Mouse (Mus musculus): ENCODE data around the gene Slit2.

The Slit2 gene

GRCm38 (mm10) chr5:47982941-47983701, at the start of gene Slit2:
Gene Slit2, plus strand, starts transcription at chr5:47983138.
- DNase-seq (ENCODE audit: low spot score): peak; percentile 22

- no peak for DNase-seq (ENCODE audit: low spot score)
Observed at GRCm38 (mm10) chr5:47938586-47939372, 44.2 kb upstream of the Slit2 start.

GRCm38 (mm10) chr5:47956451-47956850, 26.5 kb upstream of the Slit2 start:
- no peak for DNase-seq (ENCODE audit: low spot score)

- no peak for DNase-seq (ENCODE audit: low spot score)
Observed at GRCm38 (mm10) chr5:47975795-47976194, 7.1 kb upstream of the Slit2 start.

- DNase-seq (ENCODE audit: low spot score): peak; percentile 76
Observed at GRCm38 (mm10) chr5:47979371-47979770, 3.6 kb upstream of the Slit2 start.

GRCm38 (mm10) chr5:47980459-47980858, 2.5 kb upstream of the Slit2 start:
- peak; percentile 29 for DNase-seq (ENCODE audit: low spot score)

- DNase-seq (ENCODE audit: low spot score): no peak
Observed at GRCm38 (mm10) chr5:47981951-47982350, 987 bp upstream of the Slit2 start.

- peak; percentile 21 for DNase-seq (ENCODE audit: low spot score)
Observed at GRCm38 (mm10) chr5:47983746-47984583, 1.0 kb downstream of the Slit2 start.

GRCm38 (mm10) chr5:47984584-47985197, 1.8 kb downstream of the Slit2 start:
- peak; percentile 10 for DNase-seq (ENCODE audit: low spot score)

- DNase-seq (ENCODE audit: low spot score): peak; percentile 10
Observed at GRCm38 (mm10) chr5:47985198-47985631, 2.3 kb downstream of the Slit2 start.

- DNase-seq (ENCODE audit: low spot score): peak; percentile 19
Observed at GRCm38 (mm10) chr5:47985901-47986670, 3.1 kb downstream of the Slit2 start.

- DNase-seq (ENCODE audit: low spot score): no peak
Observed at GRCm38 (mm10) chr5:47990926-47991325, 8.0 kb downstream of the Slit2 start.

GRCm38 (mm10) chr5:48003708-48004415, 20.9 kb downstream of the Slit2 start:
- DNase-seq (ENCODE audit: low spot score): no peak

- no peak for DNase-seq (ENCODE audit: low spot score)
Observed at GRCm38 (mm10) chr5:48005533-48005932, 22.6 kb downstream of the Slit2 start.

- no peak for DNase-seq (ENCODE audit: low spot score)
Observed at GRCm38 (mm10) chr5:48006059-48006458, 23.1 kb downstream of the Slit2 start.

- no peak for DNase-seq (ENCODE audit: low spot score)
Observed at GRCm38 (mm10) chr5:48023441-48023840, 40.5 kb downstream of the Slit2 start.

GRCm38 (mm10) chr5:48034875-48035274, 51.9 kb downstream of the Slit2 start:
- DNase-seq (ENCODE audit: low spot score): no peak

GRCm38 (mm10) chr5:48038033-48038432, 55.1 kb downstream of the Slit2 start:
- DNase-seq (ENCODE audit: low spot score): peak; percentile 55

- DNase-seq (ENCODE audit: low spot score): no peak
Observed at GRCm38 (mm10) chr5:48048986-48049751, 66.2 kb downstream of the Slit2 start.
